Mouse (Mus musculus) intestine, embryonic 16.5 days (tissue): ENCODE results near the gene Aire. TPM values are rescaled to one million over a fixed set of nuclear protein-coding genes. Genes with fewer than 3 reads are reported as not detected.

Experiments
- ATAC-seq: fragments of 200-750 bp; cut with Nextera tagmentation; 2 replicates; pipeline ENCODE4 v1.8.0; 2017; ENCODE audit warnings: moderate TSS enrichment, moderate library complexity
- H3K27ac ChIP-seq: fragments of 300-500 bp; sonication (generic); 2 replicates; pipeline ENCODE4 v1.5.1; 2014; ENCODE audit warnings: mild to moderate bottlenecking, low read length
- H3K27me3 ChIP-seq: fragments of 300-500 bp; sonication (generic); replicated peaks from 2 replicates; pipeline ENCODE4 v1.6.1; 2014; ENCODE audit warnings: low read length, control low read depth, mixed read lengths; ENCODE audit not compliant: control insufficient read depth, insufficient read depth
- H3K36me3 ChIP-seq: fragments of 300-500 bp; sonication (generic); 2 replicates; pipeline ENCODE4 v1.6.1; 2014; ENCODE audit warnings: low read length, control low read depth; ENCODE audit not compliant: control insufficient read depth, insufficient read depth
- H3K4me1 ChIP-seq: fragments of 300-500 bp; sonication (generic); 2 replicates; pipeline ENCODE4 v1.6.1; 2014; ENCODE audit warnings: low read length, control low read depth, mixed read lengths; ENCODE audit not compliant: control insufficient read depth, insufficient read depth
- H3K4me2 ChIP-seq: fragments of 300-500 bp; sonication (generic); 2 replicates; pipeline ENCODE4 v1.6.1; 2014; ENCODE audit warnings: low read depth, low read length, control low read depth
- H3K4me3 ChIP-seq: fragments of 300-500 bp; sonication (generic); 2 replicates; pipeline ENCODE4 v1.5.1; 2014; ENCODE audit warnings: mild to moderate bottlenecking, low read length
- H3K9ac ChIP-seq: fragments of 300-500 bp; sonication (generic); 2 replicates; pipeline ENCODE4 v1.6.1; 2014; ENCODE audit warnings: low read depth, low read length
- H3K9me3 ChIP-seq: fragments of 300-500 bp; sonication (generic); 2 replicates; pipeline ENCODE4 v1.6.1; 2016; ENCODE audit warnings: low read length, control low read depth; ENCODE audit not compliant: control insufficient read depth
- WGBS: fragments of 180-500 bp; shearing (Covaris S2); extraction: QIAGEN DNeasy Blood & Tissue Kit; methylation state at CpG from one replicate; pipeline ENCODE4 v1.1.7; 2014; 5-methylcytosine and 5-hydroxymethylcytosine counted together
- polyA plus RNA-seq: library from polyadenylated mRNA; unstranded; fragments of >200 nt; fragmentation: Nextera tagmentation; extraction: Ambion mirVana; gene quantifications from 2 replicates; pipeline ENCODE4 v1.2.1, GENCODE M21; 2015

Aire gene
- polyA plus RNA-seq, 1 experiment from 2014 or later: 0.20 TPM

DNA sequence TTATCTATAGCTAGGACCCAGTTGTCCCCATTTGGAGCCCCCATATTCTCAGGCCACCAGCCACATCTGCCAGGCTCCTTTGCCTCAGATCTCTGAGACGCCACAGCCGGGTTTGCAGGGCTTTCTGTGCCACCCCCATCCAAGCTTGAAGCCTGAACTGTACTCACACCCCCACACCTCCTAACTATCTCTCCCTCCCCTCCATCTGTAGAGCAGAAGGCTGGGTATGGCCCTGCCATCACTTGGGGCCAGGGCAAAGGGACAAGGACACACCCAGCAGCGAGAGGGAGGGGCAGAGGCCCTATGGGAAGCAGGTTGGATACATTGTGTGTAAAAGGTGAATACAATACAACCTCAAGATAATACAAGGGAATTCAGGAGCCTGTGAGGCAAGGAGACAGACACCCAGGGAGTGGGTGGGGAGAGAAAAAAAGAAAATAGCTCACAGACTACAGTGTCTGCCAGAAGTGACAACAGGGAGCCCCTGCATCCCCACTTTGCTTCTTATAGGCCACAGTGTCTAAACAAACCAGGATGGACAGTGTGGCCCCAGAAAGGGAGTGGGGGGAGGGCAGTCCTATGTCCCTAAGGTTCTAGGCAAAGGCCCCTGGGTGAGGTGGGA is 38.8 kb downstream of the Aire start:
- Histone ChIP-seq H3K4me1 (peaks cover 38% of the 10 kb centered on the region), H3K4me2 (peak overlapping the region; percentile 82), H3K4me3 (peak overlapping the region; percentile 20), H3K9me3 (no peaks in the 10 kb centered on the region), H3K27ac (peak overlapping the region; percentile 97), H3K27me3 (no peaks in the 10 kb centered on the region), H3K36me3 (peaks cover 23% of the 10 kb centered on the region), H3K9ac (peak overlapping the region; percentile 51)
- ATAC-seq: peak; percentile 71
- 63% methylated on average over 3 of the region's 3 CpGs for WGBS

DNA sequence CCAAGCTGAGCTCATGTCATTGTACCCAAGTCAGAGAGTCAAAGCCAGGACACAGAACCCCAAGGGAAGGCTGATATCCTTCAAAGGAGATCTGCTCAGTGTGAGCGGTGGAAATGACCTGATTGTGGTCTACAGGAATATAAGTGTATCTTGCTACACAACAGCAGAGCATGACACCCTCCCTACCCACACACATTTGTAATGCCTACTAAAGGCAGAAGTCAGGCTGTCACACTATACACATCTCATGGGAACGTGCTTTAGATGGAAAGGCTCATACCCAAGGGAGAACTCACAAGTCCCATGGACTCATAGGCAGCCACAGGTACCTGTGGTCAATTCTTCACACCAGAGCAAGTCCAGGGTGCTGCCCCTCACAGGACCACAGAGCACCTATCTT is 41.1 kb downstream of the Aire start:
- no peak overlapping the region for H3K4me3 ChIP-seq
- H3K4me2 ChIP-seq: no peak overlapping the region
- 91% methylated on average over 2 of the region's 2 CpGs for WGBS
- H3K4me1 ChIP-seq: peaks cover 26% of the 10 kb centered on the region
- H3K9me3 ChIP-seq: no peaks in the 10 kb centered on the region
- H3K36me3 ChIP-seq: peaks cover 27% of the 10 kb centered on the region
- ATAC-seq: no peak
- no peak overlapping the region for H3K9ac ChIP-seq
- H3K27ac ChIP-seq: no peak overlapping the region
- no peaks in the 10 kb centered on the region for H3K27me3 ChIP-seq

DNA sequence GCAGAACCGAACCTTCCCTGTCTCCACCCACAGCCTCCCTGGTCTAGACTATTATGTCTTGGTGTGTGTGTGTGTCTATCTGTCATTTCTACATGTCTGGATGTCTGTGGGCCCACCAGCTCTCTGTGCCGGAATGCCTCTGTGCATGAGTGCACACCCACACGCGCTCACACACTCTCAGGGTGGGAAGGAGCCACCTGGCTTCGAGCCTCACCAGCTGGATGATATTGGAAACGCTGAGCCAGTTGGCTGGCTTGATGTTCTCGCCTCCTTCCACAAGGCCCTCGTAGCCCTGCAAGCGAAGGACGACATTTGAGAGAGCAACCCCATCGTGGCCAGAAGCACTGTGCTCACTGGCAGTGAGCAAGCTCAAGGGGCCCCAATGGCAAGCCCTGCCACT is 41.6 kb downstream of the Aire start:
- 85% methylated on average over 11 of the region's 11 CpGs for WGBS
- Histone ChIP-seq H3K9me3 (no peaks in the 10 kb centered on the region), H3K9ac (no peak overlapping the region)

DNA sequence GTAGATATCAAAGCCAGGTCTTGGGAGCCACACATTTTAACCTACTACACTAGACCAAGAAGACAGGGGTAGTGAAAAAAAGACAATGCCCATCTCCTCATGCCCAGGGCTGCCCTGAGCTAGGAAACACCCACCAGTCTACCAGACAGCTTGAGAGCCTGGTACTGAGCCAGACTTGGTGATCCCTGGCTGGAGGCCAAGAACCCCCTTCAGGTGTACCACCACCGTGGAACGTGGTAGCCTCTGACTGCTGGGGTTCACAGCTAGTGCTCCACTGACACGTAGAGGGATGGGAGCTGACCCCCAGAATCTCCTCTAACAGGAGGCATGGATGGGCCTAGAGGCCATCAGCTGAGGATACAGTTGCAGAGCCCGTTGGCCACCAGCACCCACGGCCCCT is 43.2 kb downstream of the Aire start:
- Histone ChIP-seq H3K4me3 (no peak overlapping the region), H3K9me3 (no peaks in the 10 kb centered on the region), H3K4me2 (no peak overlapping the region), H3K36me3 (peaks cover 42% of the 10 kb centered on the region), H3K27ac (no peak overlapping the region), H3K27me3 (no peaks in the 10 kb centered on the region), H3K4me1 (peaks cover 8% of the 10 kb centered on the region), H3K9ac (no peak overlapping the region)
- ATAC-seq: no peak
- WGBS: 93% methylated on average over 5 of the region's 5 CpGs

More for the DNA sequence above, 41.6 kb downstream of the Aire start:
- peaks cover 22% of the 10 kb centered on the region for H3K4me1 ChIP-seq
- H3K4me2 ChIP-seq: no peak overlapping the region
- H3K36me3 ChIP-seq: peaks cover 32% of the 10 kb centered on the region
- no peak overlapping the region for H3K4me3 ChIP-seq
- no peak overlapping the region for H3K27ac ChIP-seq
- no peak for ATAC-seq
- H3K27me3 ChIP-seq: no peaks in the 10 kb centered on the region

- 93% methylated on average over 3 of the region's 3 CpGs for WGBS
- H3K4me1 ChIP-seq: no peaks in the 10 kb centered on the region
- H3K27me3 ChIP-seq: no peaks in the 10 kb centered on the region
- no peak for ATAC-seq
- H3K9me3 ChIP-seq: no peaks in the 10 kb centered on the region
- H3K36me3 ChIP-seq: peaks cover 45% of the 10 kb centered on the region
- no peak overlapping the region for H3K27ac ChIP-seq
- H3K4me3 ChIP-seq: no peak overlapping the region
- H3K9ac ChIP-seq: no peak overlapping the region
- no peak overlapping the region for H3K4me2 ChIP-seq
These were observed 47.8 kb downstream of the Aire start for GRCm38 (mm10) chr10:77995639-77996038.

GRCm38 (mm10) chr10:77985775-77986174 is 57.6 kb downstream of the Aire start:
- H3K4me1 ChIP-seq: peaks cover 4% of the 10 kb centered on the region; the same call in 1 of the 2 replicates
- no peak for ATAC-seq
- H3K9ac ChIP-seq: peak overlapping the region; percentile 13; the same call in 1 of the 2 replicates
- H3K27ac ChIP-seq: no peak overlapping the region
- 71% methylated on average over 5 of the region's 5 CpGs for WGBS
- no peaks in the 10 kb centered on the region for H3K9me3 ChIP-seq
- H3K27me3 ChIP-seq: no peaks in the 10 kb centered on the region
- H3K4me2 ChIP-seq: no peak overlapping the region
- peaks cover 21% of the 10 kb centered on the region for H3K36me3 ChIP-seq
- no peak overlapping the region for H3K4me3 ChIP-seq

DNA sequence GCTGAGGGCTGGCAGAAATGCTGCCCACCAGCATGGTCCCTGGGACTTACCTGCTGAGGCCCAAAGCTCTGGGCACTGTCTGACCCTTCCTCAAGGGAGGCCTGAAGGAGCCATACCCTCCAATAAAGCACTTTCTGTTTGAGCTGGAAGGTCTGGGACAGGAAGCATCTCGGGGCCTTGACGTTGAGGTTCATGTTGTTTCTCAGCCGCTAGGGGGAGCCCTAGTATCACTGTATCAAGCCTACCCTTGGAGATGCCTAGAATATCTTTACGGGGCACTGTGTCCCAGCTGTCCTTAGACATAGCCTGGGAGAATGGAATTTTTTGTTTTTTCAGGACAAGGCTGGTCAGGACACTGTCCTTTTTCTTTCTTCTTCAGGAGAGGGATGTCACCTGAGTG is 58.8 kb downstream of the Aire start:
- no peaks in the 10 kb centered on the region for H3K9me3 ChIP-seq
- WGBS: 2% methylated on average over 4 of the region's 4 CpGs
- peak; percentile 67 for ATAC-seq
- no peak overlapping the region for H3K4me3 ChIP-seq
- H3K4me2 ChIP-seq: no peak overlapping the region
- peaks cover 16% of the 10 kb centered on the region for H3K36me3 ChIP-seq
- H3K4me1 ChIP-seq: peaks cover 4% of the 10 kb centered on the region; the same call in 1 of the 2 replicates
- H3K9ac ChIP-seq: 0 out of 2 replicates have a peak overlapping the region, but pooled peaks have one; percentile 32
- no peak overlapping the region for H3K27ac ChIP-seq
- no peaks in the 10 kb centered on the region for H3K27me3 ChIP-seq

Other genes starting within 250 kb of the Aire start
- not detected in 2 replicates for gene Gm9639, start 248.5 kb downstream of the Aire start, polyA plus RNA-seq
- gene Gm19668, start 244.5 kb downstream of the Aire start, polyA plus RNA-seq: not detected in 2 replicates
- not detected in 2 replicates for gene Gm9507, start 231.8 kb downstream of the Aire start, polyA plus RNA-seq
- gene Gm2696, start 228.9 kb downstream of the Aire start, polyA plus RNA-seq: not detected in 2 replicates
- gene Krtap10-4, start 216.5 kb downstream of the Aire start, polyA plus RNA-seq: not detected in 2 replicates
- gene Krtap10-10, start 207.7 kb downstream of the Aire start, polyA plus RNA-seq: not detected in 2 replicates
- gene Gm36176, start 196.8 kb downstream of the Aire start, polyA plus RNA-seq: not detected in 2 replicates
- not detected in 2 replicates for gene Gm10318, start 190.8 kb downstream of the Aire start, polyA plus RNA-seq
- not detected in 2 replicates for gene Gm3285, start 181.6 kb downstream of the Aire start, polyA plus RNA-seq
- gene Lrrc3, start 141.1 kb downstream of the Aire start, polyA plus RNA-seq: 3.3 TPM in 2 replicates
- gene Trpm2, start 73.0 kb downstream of the Aire start, polyA plus RNA-seq: 0.91 and 0.92 TPM in 2 replicates
- 16.0 and 17.5 TPM in 2 replicates for gene 1810043G02Rik, start 65.1 kb downstream of the Aire start, polyA plus RNA-seq
- gene Pfkl, start 33.5 kb downstream of the Aire start, polyA plus RNA-seq: 282 and 298 TPM in 2 replicates
- gene Dnmt3l, start 1.7 kb downstream of the Aire start, polyA plus RNA-seq: 0.29 and 0.33 TPM in 2 replicates
- 5.9 and 6.7 TPM in 2 replicates for gene Icosl, start 25.7 kb upstream of the Aire start, polyA plus RNA-seq
- 43.8 and 45.7 TPM in 2 replicates for gene D10Jhu81e, start 126.2 kb upstream of the Aire start, polyA plus RNA-seq
- 15.5 TPM in 2 replicates for gene Pwp2, start 141.5 kb upstream of the Aire start, polyA plus RNA-seq
- gene Trappc10, start 201.0 kb upstream of the Aire start, polyA plus RNA-seq: 3.3 and 4.9 TPM in 2 replicates